Mouse (Mus musculus) bone marrow, adult 2 months (tissue): ENCODE measurements at regions not wholly inside any gene's neighbourhood (a gene's known extent, or its start where the extent isn't known, plus 50 kb on each side); places are given as distances from the start of the nearest gene placed in this dataset.

Experiments used
- H3K27ac ChIP-seq: fragments of 200-500 bp; 2 replicates; pipeline ENCODE4 v1.5.1; 2012; ENCODE audit warnings: low read depth, mild to moderate bottlenecking, control low read depth, inconsistent platforms, low read length; ENCODE audit not compliant: control insufficient read depth, poor library complexity, insufficient read depth
- H3K4me1 ChIP-seq: fragments of 200-500 bp; 2 replicates; pipeline ENCODE4 v1.6.1; 2011; ENCODE audit warnings: low read length; ENCODE audit not compliant: control insufficient read depth, insufficient read depth
- H3K4me3 ChIP-seq: fragments of 200-500 bp; replicated peaks from 2 replicates; pipeline ENCODE3; 2011; ENCODE audit warnings: mild to moderate bottlenecking, low read depth, low read length, control low read depth; ENCODE audit not compliant: control insufficient read depth
- CTCF ChIP-seq: fragments of 200-500 bp; IDR thresholded peaks from 2 replicates; pipeline ENCODE4 v1.5.1; 2011; ENCODE audit warnings: low read length, control low read depth; ENCODE audit not compliant: control insufficient read depth, insufficient read depth
- POLR2A ChIP-seq: fragments of 200-500 bp; IDR thresholded peaks from 2 replicates; pipeline ENCODE4 v1.6.1; 2011; ENCODE audit warnings: low read depth, mild to moderate bottlenecking, control low read depth, low read length, borderline replicate concordance; ENCODE audit not compliant: control insufficient read depth
- WGBS: fragments of 180-500 bp; shearing (Covaris S2); methylation state at CpG from one replicate; pipeline ENCODE4 v1.1.7; 2018; 5-methylcytosine and 5-hydroxymethylcytosine counted together

DNA sequence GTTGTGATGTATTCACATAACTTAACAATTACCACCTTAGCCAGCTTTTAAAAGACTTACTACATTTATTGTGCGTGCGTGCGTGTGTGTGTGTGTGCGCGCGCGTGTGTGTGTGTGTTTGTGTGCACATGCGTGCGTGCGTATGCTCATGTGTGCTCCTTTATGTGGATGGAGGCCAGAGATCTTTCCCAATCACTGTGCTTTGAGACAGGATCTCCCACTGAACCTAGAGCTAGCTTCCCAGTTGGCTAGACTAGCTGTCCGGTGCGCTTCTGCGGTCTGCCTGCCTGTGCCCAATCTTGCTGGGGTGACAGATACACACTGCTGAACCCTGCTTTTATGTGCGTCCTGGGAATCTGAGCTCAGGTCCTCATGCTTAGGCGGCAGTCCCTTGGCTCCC lies 50.1 kb upstream of the Arhgap29 start:
- no peak overlapping the region for H3K4me3 ChIP-seq
- no peaks in the 10 kb centered on the region for H3K4me1 ChIP-seq
- H3K27ac ChIP-seq = no peak overlapping the region
- WGBS = 90% methylated on average over 15 of the region's 15 CpGs
- TF ChIP-seq POLR2A (no peak), CTCF (no peak)

- Histone ChIP-seq H3K4me3 (no peak overlapping the region), H3K4me1 (no peaks in the 10 kb centered on the region), H3K27ac (no peak overlapping the region)
- TF ChIP-seq POLR2A = no peak
- TF ChIP-seq CTCF = no peak
- WGBS = 30% methylated on average over 8 of the region's 8 CpGs
Measured at GRCm38 (mm10) chr3:121900429-121900844, 51.9 kb upstream of the Arhgap29 start.

GRCm38 (mm10) chr3:121897821-121898574 lies 54.3 kb upstream of the Arhgap29 start:
- no peak overlapping the region for H3K4me3 ChIP-seq
- no peak overlapping the region for H3K27ac ChIP-seq
- no peaks in the 10 kb centered on the region for H3K4me1 ChIP-seq
- 85% methylated on average over 14 of the region's 14 CpGs for WGBS
- no peak for TF ChIP-seq POLR2A
- no peak for TF ChIP-seq CTCF

DNA sequence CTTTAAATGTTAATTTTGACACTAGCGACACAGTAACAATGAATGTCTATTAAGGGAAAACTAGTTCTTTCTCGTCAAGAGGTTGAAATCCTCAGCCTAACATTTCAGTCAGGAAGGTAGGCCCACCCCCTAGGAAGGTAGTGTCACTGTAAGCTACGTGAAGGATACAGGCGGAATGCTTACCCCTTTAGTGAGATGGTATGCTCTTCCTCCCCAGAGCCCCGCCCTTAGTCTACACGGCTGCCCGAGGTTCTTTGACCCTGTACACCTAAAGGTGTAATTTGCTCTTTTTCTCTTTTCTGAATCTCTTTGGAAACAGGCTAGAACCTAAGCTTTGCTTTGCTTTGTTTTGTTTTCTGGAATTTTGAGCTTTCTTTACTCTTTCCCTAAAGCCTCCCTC lies 58.7 kb upstream of the Arhgap29 start:
- H3K27ac ChIP-seq = no peak overlapping the region
- no peaks in the 10 kb centered on the region for H3K4me1 ChIP-seq
- 76% methylated on average over 7 of the region's 7 CpGs for WGBS
- no peak overlapping the region for H3K4me3 ChIP-seq
- no peak for TF ChIP-seq CTCF
- TF ChIP-seq POLR2A = no peak

- Histone ChIP-seq H3K27ac (no peak overlapping the region), H3K4me1 (no peaks in the 10 kb centered on the region), H3K4me3 (no peak overlapping the region)
- TF ChIP-seq POLR2A = no peak
- TF ChIP-seq CTCF = no peak
- WGBS = 89% methylated on average over 3 of the region's 3 CpGs
Measured at GRCm38 (mm10) chr3:121892675-121893074, 59.7 kb upstream of the Arhgap29 start.

DNA sequence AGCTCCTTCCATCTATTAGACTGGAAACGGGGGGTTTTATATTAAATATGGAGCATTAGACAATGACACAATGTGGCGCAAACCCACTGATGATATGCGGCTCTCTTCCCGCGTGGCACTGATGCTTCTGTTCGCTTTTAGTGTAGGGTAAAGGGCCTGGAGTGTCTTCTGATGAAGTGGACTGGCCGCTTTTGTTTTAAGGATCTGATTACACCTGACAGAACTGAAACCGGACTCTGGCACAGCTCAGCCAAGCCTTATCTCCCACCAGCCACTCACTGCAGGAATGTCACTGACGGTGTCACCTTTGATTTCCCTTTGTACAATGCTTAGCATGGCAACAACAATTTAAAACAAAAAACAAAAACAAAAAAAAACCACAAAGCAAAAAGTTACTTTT lies 61.0 kb upstream of the Arhgap29 start:
- WGBS = 58% methylated on average over 9 of the region's 9 CpGs
- no peak overlapping the region for H3K27ac ChIP-seq
- no peak overlapping the region for H3K4me3 ChIP-seq
- no peak for TF ChIP-seq POLR2A
- TF ChIP-seq CTCF = no peak
- H3K4me1 ChIP-seq = no peaks in the 10 kb centered on the region

DNA sequence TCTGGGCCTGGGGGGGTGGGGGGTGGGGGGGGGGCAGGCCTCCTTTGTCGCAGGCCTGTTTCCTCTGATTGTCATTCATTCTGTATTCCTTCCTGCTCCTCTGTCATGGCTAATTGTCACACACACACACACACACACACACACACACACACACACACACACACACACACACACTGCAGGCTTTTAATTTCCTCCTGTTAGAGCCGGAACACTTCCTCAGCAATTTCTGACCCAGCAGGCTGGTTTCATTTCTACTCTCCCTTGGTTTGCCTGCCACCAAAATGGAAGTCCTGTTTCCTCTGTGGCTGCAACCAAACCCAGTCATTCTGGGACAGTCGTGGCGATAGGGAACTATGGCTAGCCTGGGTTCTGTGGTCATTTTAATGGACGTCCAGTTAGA lies 61.8 kb upstream of the Arhgap29 start:
- TF ChIP-seq POLR2A (no peak), CTCF (no peak)
- H3K4me1 ChIP-seq = no peaks in the 10 kb centered on the region
- H3K27ac ChIP-seq = no peak overlapping the region
- 2% methylated on average over 5 of the region's 5 CpGs for WGBS
- no peak overlapping the region for H3K4me3 ChIP-seq

- H3K4me3 ChIP-seq = no peak overlapping the region
- H3K4me1 ChIP-seq = no peaks in the 10 kb centered on the region
- TF ChIP-seq CTCF = no peak
- TF ChIP-seq POLR2A = no peak
- WGBS = 40% methylated on average over 15 of the region's 15 CpGs
- H3K27ac ChIP-seq = no peak overlapping the region
Measured at GRCm38 (mm10) chr3:121886870-121887605, 65.3 kb upstream of the Arhgap29 start.

GRCm38 (mm10) chr3:121886309-121886708 lies 66.0 kb upstream of the Arhgap29 start:
- TF ChIP-seq POLR2A (no peak), CTCF (no peak)
- Histone ChIP-seq H3K27ac (no peak overlapping the region), H3K4me1 (no peaks in the 10 kb centered on the region), H3K4me3 (no peak overlapping the region)
- WGBS = 49% methylated on average over 10 of the region's 10 CpGs
